Mouse (Mus musculus) spleen, postnatal 14 days (tissue): ENCODE measurements at regions not wholly inside any gene's neighbourhood (a gene's known extent, or its start where the extent isn't known, plus 50 kb on each side); places are given as distances from the start of the nearest gene placed in this dataset.

Source experiments
- DNase-seq, 2 experiments: peaks; one replicate each; pipeline ENCODE4 v3.0.0; 2021 to 2022; ENCODE audit warnings: low spot score in 2 of 2

GRCm38 (mm10) chr7:83251995-83252563 lies 332.6 kb upstream of the Tmc3 start:
- no peak for DNase-seq

- DNase-seq: no peak
Measured at GRCm38 (mm10) chr7:83253001-83253400, 331.7 kb upstream of the Tmc3 start.

- DNase-seq: no peak
Measured at GRCm38 (mm10) chr7:83253432-83253831, 331.3 kb upstream of the Tmc3 start.

GRCm38 (mm10) chr7:83254411-83254810 lies 330.3 kb upstream of the Tmc3 start:
- no peak for DNase-seq

- DNase-seq: no peak
Measured at GRCm38 (mm10) chr7:83256236-83256784, 328.4 kb upstream of the Tmc3 start.

- DNase-seq: no peak
Measured at GRCm38 (mm10) chr7:83258363-83258916, 326.3 kb upstream of the Tmc3 start.

- no peak for DNase-seq
Measured at GRCm38 (mm10) chr7:83261489-83261888, 323.2 kb upstream of the Tmc3 start.

GRCm38 (mm10) chr7:83289915-83290773 lies 294.6 kb upstream of the Tmc3 start:
- no peak for DNase-seq

GRCm38 (mm10) chr7:83307112-83307511 lies 277.6 kb upstream of the Tmc3 start:
- no peak for DNase-seq

GRCm38 (mm10) chr7:83312172-83312571 lies 272.6 kb upstream of the Tmc3 start:
- DNase-seq: no peak

- no peak for DNase-seq
Measured at GRCm38 (mm10) chr7:83329809-83330412, 254.8 kb upstream of the Tmc3 start.

- peak in 1 of 2 experiments; percentile 1 for DNase-seq
Measured at GRCm38 (mm10) chr7:83347103-83347754, 237.5 kb upstream of the Tmc3 start.

GRCm38 (mm10) chr7:83369191-83369590 lies 215.5 kb upstream of the Tmc3 start:
- no peak for DNase-seq

- DNase-seq: no peak
Measured at GRCm38 (mm10) chr7:83369605-83370004, 215.1 kb upstream of the Tmc3 start.

- no peak for DNase-seq
Measured at GRCm38 (mm10) chr7:83376826-83377225, 207.9 kb upstream of the Tmc3 start.

- no peak for DNase-seq
Measured at GRCm38 (mm10) chr7:83381381-83382181, 203.1 kb upstream of the Tmc3 start.

- no peak for DNase-seq
Measured at GRCm38 (mm10) chr7:83382803-83383363, 201.8 kb upstream of the Tmc3 start.

- DNase-seq: no peak
Measured at GRCm38 (mm10) chr7:83391388-83391787, 193.3 kb upstream of the Tmc3 start.

- no peak for DNase-seq
Measured at GRCm38 (mm10) chr7:83392181-83392580, 192.5 kb upstream of the Tmc3 start.

GRCm38 (mm10) chr7:83392625-83393024 lies 192.1 kb upstream of the Tmc3 start:
- no peak for DNase-seq

- no peak for DNase-seq
Measured at GRCm38 (mm10) chr7:83394156-83394555, 190.6 kb upstream of the Tmc3 start.
